Mouse (Mus musculus) layer of hippocampus, adult 18-20 months (tissue): ENCODE measurements around the gene Sat2. TPM values are rescaled to one million over a fixed set of nuclear protein-coding genes. Genes with fewer than 3 reads are reported as not detected.
A peak's percentile ranks its signal among the peaks of the same experiment; 100 is the strongest.

Source experiments
- DNase-seq, 2 experiments: peaks; one replicate each; pipeline ENCODE4 v3.0.0; 2022; ENCODE audit warnings: low spot score in 2 of 2
- long read RNA-seq: library from polyadenylated mRNA; stranded (forward); transcript quantifications from one replicate; pipeline ENCODE4 v2.0.0, GENCODE M21; 2021
- total RNA-seq, 2 experiments: library from RNA; stranded (reverse); gene quantifications; 2 replicates each; pipeline ENCODE4 v1.2.3; 2021

Gene Sat2
- total RNA-seq = 10 to 100 TPM in 1 of 2 experiments, 1 to 10 TPM in 1; 9.5 to 12.1 TPM
- long read RNA-seq, partial matches to known transcripts = 5 of 15 reads
- long read RNA-seq, other reads (novel, unspliced or antisense) = 5 of 15 reads

DNA sequence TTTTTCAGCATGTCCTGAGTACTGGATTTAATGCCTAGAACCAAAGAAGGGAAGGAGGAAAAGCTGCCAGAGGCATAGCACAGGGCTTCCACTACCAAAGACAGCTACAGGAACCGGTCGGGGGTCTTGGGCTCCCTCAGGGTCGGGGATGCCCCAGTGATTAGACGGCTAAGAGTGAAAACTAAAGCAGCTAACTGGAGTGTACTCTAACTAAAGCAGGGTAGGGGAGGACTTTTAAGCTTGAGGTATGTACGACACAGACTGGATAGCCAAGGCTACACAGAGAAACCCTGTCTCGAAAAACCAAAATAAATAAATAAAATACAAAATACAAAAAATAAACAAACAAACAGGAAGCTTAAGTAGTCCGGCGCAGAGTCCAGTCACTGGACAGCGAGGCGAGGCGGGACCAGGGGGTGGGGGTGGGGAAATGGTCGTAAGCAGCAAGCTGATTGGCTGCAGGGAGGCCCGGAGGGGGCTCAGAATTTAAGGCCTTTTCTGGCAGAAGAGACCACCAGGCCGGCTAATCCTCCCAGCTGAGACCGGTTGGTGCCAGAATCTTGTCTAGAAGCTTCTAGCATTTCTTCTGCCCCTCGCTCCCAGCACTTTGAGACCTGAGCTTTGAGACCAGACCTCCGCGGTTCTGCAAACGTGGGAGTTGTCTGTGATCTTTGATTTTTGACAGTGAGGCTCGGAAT is at the start of gene Sat2:
Gene Sat2 (plus strand): TSS at position 454 of the 698 bp plus-strand sequence.
- peak in 1 of 2 experiments; percentile 54 for DNase-seq

DNA sequence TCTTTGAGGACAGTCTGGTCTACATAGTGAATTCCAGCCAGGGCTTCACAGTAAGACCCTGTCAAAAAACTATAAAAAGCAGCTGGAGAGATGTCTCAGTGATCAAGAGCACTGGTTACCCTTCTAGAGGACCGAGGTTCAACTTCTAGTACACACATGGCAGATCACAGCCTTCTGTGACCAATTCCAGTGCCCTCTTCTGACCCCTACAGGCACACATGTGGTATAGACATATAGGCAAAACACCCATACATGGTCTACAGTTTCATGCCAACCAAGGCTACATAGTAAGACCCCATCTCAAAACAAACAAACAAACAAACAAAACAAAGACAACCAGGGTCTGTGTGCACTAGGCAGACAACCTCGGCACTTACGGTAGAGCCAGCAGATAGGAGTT is 46.6 kb upstream of the Sat2 start:
- no peak for DNase-seq

DNA sequence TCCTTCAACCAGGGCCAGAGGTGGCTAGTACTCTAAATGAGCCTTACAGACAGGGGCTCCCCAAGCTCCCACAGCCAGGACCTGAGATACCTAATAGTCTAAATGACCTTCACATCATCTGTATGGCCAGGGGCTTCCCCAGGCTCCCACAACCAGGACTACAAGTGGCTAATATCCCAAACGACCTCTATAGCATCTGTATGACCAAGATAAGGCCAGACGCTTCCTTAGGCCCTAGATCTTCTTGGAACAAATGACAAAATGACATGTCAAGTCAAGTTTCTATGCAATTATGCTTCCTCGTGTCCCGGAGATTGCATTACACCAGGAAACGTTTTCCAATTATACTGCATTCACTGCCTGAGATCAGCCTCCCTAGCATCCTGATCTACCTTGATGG is 45.5 kb upstream of the Sat2 start:
- DNase-seq = no peak

DNA sequence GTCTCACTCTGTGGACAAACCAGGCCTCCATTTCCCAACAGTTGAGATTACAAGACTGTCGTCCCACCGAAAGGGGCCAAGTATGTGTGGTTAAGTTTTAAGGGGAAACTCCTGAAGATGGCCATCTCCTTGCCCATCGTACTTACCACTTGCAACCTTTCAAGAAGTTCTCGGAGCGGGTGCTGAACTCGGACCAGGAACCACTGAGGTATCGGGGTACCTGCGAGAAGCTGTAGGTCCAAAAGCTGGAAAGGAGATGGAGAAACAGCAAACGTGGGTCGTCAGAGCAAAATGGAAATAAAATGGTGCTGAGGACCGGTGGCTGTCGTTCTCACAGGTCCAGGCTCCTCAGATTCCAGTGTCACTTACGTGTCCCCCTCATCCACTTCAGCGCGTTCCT is 43.5 kb upstream of the Sat2 start:
- no peak for DNase-seq

DNA sequence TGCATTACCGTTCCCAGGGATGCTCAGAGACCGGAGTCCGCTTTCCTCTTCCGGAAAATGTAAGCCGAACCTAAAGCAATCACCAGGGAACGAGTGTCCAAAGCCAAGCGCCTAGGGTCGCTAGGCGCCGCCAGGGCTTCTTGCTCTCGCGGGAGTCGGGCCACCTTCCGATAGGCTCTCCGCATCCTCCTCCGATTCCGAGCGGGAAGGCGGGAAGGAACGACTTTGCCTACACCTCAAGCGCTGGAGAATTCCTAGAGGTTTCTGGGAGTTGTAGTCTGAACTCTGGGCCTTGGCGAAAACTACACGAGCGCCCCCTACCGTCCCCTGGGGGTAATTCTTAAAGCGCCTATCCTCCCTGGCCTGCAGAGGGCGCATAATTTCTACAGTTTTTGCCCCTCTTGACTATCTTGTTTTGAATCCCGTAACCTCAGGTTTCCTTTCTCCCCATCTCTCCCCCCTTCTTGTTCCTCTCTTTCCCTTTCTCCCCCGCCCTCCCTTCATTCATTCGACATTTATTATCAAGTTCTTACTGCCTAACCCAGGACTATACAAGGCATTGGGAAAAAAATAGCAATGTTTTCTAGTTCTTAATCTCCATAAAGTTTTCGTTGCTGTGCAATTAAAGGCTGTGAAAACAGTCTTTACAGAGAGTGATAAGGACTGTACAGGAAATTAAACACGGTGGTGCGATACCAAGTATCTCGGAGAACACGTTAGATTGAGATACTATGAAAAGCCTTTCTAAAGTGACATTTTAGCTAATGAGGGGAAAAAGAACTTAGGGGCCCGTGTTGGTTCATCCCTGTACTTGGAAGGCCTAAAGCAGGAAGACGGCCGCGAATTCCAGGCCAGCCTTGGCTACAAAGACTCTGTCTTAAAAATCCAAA is 42.5 kb upstream of the Sat2 start:
- DNase-seq = peak; percentile 96 to 99

DNA sequence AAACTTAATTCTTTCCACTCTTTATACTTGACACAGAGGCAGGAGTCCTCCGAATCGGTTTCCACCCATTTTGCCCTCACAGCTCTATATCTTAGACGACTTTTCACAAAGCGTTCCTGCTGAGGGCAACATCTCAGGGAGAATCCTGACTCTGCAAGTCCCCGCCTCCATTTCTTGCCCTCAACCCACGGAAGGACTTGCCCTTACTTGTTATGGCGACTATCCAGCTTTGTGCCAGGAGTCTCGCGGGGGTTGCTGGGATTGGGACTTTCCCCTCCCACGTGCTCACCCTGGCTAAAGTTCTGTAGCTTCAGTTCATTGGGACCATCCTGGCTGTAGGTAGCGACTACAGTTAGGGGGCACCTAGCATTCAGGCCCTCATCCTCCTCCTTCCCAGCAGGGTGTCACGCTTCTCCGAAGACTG is 41.7 kb upstream of the Sat2 start, which contains the start of the genes Wrap53 and Trp53:
Gene Wrap53 (minus strand): TSS at position 165 of the 424 bp plus-strand sequence.
Gene Trp53 (plus strand): TSS at position 269 of the 424 bp plus-strand sequence.
- peak; percentile 89 to 93 for DNase-seq

DNA sequence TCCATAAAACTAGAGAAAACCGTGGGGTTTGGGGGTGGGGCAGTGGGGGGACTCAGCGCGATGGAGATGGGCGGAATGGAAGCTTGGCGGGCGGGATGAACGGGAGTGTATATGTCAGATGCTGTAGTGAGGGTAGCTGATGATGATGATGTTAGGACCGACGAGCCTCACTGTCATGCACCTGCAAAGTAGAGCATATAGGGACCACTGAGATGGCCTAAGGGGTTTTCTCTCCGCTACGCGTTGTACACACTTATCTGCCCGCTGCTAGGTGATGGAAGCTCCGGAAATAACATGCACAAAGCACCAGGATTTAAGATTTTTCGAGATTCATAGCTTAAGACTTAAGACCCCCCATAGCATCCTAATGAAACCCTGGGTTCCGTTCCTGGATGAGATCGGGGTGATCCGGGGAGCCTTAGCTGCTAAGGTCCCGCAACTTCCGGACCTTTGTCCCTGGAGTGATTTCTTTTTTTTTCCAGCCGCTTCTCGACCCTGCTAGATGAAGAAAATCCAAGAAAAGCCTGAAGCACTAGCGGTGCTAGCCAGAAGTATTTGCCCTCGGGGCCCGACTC is 41.2 kb upstream of the Sat2 start:
- DNase-seq = no peak

DNA sequence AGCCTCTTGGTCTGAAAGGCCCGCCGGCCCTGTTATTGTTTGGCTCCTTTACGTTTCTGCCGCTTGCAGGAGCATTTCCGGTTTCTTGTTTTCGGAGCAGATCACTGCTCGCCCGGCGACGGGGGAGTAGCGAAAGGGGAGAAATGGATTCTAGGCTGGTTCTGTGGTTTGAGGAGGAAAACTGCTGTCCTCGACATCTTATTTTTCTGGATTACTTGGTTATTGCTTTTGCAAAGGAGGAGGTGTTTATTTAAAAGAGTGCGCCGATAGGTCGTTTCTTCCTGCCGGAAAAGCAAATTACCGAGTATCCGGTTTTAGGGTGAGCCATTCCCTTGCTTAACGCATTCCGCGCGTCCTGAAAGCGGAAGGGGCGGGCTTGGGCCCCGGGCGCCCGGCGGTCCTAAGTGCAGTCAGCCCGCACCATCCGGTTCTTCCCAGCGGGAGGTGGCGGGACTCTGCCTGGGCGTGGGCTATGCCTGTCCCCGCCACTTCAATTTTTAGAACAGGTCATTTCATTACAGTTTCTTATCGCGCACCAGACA is 40.6 kb upstream of the Sat2 start:
- DNase-seq = peak; percentile 89 to 95

DNA sequence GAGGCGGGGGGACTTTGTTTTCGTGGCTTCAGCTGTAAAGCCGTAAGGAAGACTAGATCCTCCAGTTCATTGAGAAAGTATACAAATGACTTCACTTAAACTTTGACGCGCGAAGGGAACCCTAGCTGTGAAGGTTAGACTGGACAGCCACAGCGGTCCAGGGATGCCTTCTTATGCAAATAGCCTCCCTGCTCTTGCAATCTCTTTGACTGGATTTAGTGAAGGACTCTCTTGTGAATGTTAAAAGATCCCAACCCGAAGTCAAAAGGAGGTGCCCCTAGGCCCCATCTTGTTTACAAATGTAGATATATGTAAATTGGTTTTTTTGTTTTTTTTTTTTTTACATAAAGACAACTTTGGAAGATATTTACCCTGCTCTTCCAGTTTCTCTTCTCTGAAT is 40.0 kb upstream of the Sat2 start:
- DNase-seq = no peak

DNA sequence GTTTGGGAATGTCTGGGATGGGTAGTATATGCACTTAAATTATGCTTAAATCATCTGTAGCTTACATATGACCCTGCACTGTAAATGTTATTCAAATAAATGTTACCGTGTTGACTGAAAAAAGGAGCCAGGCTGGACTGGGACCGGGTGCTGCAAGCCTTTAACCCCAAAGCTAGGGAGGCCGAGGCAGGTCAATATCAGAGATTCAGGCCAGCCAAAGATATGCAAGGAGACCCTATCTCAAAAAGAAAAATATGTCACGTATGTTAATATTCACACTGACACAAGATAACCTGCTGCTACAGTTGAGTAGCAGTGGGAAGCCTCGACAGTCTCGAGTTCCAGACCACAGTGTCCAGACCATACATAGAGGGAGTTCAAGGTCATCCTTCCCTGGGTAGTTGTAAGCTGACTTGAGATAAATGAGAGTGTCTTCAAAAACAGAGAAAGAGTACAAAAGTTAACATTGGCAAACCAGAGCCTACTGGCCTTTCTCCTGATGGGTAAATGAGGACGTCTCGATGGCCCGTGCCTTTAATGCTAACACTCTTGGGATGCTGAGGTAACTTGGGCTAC is 39.5 kb upstream of the Sat2 start:
- no peak for DNase-seq

DNA sequence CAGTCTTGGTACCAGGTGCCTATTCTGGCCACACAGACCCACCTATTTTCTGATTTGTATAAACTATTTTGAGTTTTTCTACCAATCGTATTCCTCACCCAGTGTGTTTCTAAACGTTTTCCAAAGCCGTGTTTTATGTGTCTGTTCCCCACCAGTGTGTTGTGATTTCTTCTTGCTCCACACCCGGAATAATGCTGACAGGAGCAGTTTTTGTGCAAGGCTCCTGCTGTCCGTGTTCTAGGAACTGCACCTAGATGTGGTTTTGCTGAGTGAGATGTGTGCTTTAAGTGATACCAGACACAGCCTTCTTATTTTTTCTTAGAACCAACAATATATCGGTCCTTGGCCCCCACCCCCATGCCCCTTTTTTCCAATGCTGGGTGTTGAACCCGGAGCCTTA is 37.8 kb upstream of the Sat2 start:
- no peak for DNase-seq

DNA sequence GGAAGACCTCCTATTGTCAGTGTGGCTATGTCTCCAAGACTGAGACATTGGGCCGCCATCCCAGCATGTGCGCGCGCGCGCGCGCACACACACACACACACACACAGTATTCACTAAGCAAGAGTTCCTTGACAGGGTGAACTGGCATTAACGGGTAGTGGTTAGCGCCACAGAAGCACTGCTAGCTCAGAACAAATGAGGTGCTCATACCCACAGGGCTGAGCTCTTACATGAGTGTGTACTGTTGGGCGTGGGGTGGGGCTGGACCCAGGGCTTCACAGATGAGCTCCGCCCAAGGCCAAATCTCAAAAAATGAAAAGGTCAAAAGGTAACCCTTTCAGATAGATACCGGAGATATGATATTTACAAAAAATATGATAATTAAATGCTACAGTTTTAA is 36.9 kb upstream of the Sat2 start:
- DNase-seq = no peak

DNA sequence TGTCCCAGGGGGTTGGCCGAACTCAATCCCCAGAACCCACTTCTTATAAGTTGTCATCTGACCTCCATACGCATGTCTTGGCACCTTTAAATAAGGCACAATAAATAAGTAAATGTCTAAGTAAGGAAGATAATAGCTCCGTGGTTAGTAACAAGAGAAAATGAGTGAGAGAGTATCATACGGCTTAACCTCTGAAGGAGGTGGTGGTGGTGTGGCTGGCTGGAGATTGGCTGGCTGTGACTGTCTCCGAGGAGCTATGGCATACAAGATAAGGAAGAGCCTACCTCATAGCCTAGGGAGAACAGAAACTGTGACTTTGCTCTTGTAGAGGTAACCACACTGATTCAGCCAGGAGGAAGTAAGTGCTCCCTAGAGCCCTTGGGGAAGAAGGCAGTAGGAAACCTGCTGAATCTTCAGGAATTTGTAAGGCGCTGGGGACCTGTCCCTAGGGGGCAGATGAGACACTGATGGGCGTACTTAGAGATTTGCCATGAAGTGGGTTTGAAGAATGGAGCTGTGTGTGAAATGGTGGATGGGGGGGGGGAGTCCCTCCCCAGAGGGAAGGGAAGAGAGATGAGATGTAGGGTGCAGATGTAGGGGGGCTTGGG is 36.0 kb upstream of the Sat2 start:
- no peak for DNase-seq

DNA sequence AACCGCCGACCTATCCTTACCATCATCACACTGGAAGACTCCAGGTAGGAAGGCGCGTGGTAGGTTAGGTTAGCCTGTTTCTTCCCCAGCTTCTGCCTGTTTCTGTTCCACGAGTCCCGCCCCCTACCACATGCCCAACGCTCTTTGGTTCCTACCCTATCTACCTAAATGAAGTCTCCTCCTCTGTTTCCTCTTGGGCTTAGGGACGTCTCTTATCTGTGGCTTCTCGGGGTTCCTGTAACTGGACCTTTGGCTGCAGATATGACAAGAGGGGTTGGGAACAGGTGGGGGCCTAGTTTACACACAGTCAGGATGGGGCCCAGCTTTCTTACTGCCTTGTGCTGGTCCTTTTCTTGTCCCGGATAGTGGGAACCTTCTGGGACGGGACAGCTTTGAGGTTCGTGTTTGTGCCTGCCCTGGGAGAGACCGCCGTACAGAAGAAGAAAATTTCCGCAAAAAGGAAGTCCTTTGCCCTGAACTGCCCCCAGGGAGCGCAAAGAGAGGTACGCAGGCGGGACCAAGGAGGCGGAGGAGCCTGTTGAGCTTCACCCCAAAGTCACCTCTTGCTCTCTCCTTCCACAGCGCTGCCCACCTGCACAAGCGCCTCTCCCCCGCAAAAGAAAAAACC is 32.5 kb upstream of the Sat2 start:
- no peak for DNase-seq

DNA sequence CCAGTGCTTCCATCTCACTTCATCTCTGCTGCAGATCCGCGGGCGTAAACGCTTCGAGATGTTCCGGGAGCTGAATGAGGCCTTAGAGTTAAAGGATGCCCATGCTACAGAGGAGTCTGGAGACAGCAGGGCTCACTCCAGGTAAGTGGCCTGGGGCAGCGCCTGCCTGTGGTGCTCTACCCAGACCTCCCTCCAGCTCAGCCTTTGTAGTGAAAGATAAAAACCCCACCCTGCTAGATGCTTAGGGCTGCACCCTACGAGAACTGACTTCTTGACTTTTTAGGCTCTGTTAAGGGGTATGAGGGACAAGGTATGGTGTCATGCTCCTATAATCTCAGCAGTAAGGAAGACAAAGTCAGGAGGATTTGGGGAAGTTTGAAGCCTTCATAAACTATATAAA is 31.2 kb upstream of the Sat2 start:
- no peak for DNase-seq

DNA sequence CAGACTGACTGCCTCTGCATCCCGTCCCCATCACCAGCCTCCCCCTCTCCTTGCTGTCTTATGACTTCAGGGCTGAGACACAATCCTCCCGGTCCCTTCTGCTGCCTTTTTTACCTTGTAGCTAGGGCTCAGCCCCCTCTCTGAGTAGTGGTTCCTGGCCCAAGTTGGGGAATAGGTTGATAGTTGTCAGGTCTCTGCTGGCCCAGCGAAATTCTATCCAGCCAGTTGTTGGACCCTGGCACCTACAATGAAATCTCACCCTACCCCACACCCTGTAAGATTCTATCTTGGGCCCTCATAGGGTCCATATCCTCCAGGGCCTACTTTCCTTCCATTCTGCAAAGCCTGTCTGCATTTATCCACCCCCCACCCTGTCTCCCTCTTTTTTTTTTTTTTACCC is 30.4 kb upstream of the Sat2 start:
- DNase-seq = no peak

DNA sequence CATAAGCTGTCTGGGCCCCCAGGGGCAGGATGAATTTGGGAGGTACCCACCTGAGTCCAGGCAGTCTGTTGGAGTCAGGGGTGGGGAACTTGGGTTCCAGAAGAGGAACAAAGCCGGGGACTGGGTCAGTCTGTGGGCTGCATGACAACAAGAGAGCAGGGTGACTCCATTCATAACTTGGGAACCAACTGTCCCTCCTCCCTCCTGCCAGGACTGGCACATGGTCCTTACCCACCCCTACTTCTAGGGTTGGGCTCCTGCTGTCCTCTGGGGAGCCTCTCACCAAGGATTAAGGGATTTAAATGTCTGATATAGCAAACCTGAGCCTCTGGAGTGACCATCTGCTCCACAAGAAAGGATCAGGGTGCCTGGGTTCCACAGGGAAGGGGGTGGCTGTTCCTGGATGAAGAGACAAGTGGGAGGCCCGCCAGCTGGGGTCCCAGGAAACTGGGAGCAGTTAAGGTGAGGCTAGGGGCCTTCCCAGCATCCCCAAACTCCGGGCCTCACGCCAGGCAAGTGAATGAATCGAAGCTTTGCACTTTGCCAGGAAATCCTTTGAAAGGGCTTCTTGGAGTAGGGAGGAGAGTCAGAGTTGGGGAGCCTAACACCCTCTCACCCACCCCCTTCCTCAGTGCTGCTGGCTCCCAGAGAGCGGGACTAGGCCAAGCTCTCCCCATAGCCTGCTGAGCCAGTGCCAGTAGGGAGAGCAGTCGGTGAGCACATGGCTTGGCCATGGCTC is 29.8 kb upstream of the Sat2 start:
- DNase-seq = peak; percentile 49 to 68

DNA sequence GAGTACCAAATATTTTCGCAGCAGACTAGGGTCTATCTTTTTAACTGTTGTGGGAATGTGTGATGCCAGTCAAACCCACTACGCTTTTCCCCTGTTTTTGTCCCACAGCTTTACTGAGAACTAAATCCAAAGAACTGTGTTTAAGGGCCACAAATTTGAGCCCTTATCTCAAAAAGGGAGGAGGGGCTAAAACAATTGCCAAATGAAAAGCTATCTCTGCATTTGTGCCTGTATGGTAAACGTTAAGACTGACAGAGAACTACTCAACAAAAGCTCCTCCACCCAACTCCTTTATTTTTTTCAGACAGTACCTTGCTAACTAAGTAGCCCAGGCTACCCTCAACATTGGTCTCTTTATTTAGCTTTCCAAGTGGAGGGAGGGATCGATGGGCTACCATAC is 29.0 kb upstream of the Sat2 start:
- no peak for DNase-seq

DNA sequence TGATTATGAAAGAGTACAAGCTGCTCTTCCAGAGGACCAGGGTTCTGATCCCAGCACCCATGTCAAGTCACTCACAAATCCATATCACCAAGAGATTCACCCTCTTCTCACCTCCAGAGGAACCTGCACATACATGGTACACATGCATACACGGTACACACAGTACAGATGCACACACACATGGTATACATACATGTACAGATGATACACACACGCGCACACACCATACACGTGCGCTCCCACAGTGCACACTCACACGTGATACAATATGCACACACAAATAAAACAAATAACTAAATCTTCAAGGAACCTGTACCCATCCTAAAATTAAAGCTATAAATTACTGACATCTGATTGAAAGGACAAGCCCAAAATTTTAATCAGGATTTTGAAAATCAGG is 27.0 kb upstream of the Sat2 start:
- no peak for DNase-seq

DNA sequence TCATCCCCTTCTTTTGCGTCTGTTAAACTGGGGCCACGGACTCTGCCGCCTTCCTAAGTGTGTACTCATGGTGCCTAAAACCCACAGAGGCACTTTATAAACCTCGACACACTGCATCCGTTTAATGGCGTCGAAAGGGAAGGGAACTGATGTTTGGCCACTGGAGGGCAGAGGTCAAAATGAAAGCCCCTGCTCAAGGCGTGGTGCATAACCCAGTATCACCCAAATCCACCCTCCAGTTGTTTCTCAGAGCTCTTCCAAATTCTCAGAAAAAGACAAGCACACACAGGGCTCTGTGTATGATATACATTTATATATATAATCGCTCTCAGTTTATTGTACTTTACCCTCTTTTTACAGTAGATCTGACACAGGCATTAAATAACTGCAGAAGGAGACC is 22.4 kb upstream of the Sat2 start:
- DNase-seq = no peak
